Mouse (Mus musculus) E14TG2a.4 (cell line): ENCODE results near the gene Prss36.

ENCODE experiments used
- CTCF ChIP-seq: conservative IDR thresholded peaks from 2 replicates; pipeline ENCODE4 v1.5.1; 2014; ENCODE audit warnings: low read length
- NANOG ChIP-seq: IDR thresholded peaks from 2 replicates; pipeline ENCODE4 v1.6.1; 2014; ENCODE audit warnings: borderline replicate concordance, low read length, mixed read lengths
- POU5F1 ChIP-seq: IDR thresholded peaks from 2 replicates; pipeline ENCODE4 v1.6.1; 2014; ENCODE audit warnings: low read length, borderline replicate concordance

- no peak for TF ChIP-seq CTCF
- TF ChIP-seq POU5F1: no peak
- no peak for TF ChIP-seq NANOG
These were observed 34.2 kb downstream of the Prss36 start, which contains the start of gene Kat8 for GRCm38 (mm10) chr7:127912190-127912871.
